Mouse (Mus musculus) lung, adult 2 months (tissue): ENCODE data around the gene Rora.

Source experiments
- CTCF ChIP-seq: fragments of 200-500 bp; IDR thresholded peaks from 2 replicates; pipeline ENCODE4 v1.5.1; 2011; ENCODE audit warnings: mild to moderate bottlenecking, low read length, control low read depth; ENCODE audit not compliant: insufficient read depth
- POLR2A ChIP-seq: fragments of 200-500 bp; IDR thresholded peaks from 2 replicates; pipeline ENCODE4 v1.6.1; 2011; ENCODE audit warnings: low read depth, mild to moderate bottlenecking, control low read depth, low read length, borderline replicate concordance; ENCODE audit errors: extremely low read depth

DNA sequence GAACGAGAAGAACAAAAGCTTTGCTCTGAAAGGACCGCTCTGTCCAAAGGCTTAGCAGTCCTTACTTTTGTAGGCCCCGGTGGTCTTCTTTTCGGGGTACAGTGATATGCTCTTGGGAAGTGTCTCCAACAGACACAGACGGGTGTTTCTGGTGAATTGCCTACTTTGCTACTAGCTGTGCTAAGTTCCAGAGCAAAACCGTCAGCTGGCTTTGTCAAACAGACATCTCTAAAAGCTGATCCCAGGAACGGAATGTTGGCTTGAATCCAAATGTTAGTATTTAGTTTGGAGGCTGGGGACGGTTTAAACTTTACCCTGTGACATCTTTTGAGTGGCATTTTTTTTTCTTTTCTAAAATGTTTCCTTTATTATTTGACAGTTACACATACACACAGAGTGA lies 680.5 kb downstream of the Rora start:
- TF ChIP-seq CTCF (no peak), POLR2A (no peak)
